Mouse (Mus musculus) stomach, embryonic 15.5 days (tissue): ENCODE results near the gene Gm9495. TPM values are rescaled to one million over a fixed set of nuclear protein-coding genes. Genes with fewer than 3 reads are reported as not detected.
"Not testable (repeated sequence)": the region's sequence is repeated elsewhere in the genome, so short reads cannot be mapped to it uniquely, and the experiment has no call there.

Source experiments
- ATAC-seq: fragments of 200-750 bp; cut with Nextera tagmentation; 2 replicates; pipeline ENCODE4 v1.8.0; 2017; ENCODE audit warnings: low read depth, moderate number of reproducible peaks, moderate TSS enrichment; ENCODE audit not compliant: insufficient read depth, low FRiP score
- H3K27ac ChIP-seq: fragments of 300-500 bp; sonication (generic); 2 replicates; pipeline ENCODE4 v1.5.1; 2015; ENCODE audit warnings: mild to moderate bottlenecking, inconsistent platforms
- H3K27me3 ChIP-seq: fragments of 300-500 bp; sonication (generic); replicated peaks from 2 replicates; pipeline ENCODE4 v1.6.1; 2015; ENCODE audit warnings: inconsistent platforms
- H3K36me3 ChIP-seq: fragments of 300-500 bp; sonication (generic); 2 replicates; pipeline ENCODE4 v1.6.1; 2015; ENCODE audit warnings: inconsistent platforms
- H3K4me1 ChIP-seq: fragments of 300-500 bp; sonication (generic); 2 replicates; pipeline ENCODE4 v1.6.1; 2015; ENCODE audit warnings: inconsistent platforms
- H3K4me2 ChIP-seq: fragments of 300-500 bp; sonication (generic); 2 replicates; pipeline ENCODE4 v1.6.1; 2015; ENCODE audit warnings: mild to moderate bottlenecking, inconsistent platforms
- H3K4me3 ChIP-seq: fragments of 300-500 bp; sonication (generic); replicated peaks from 2 replicates; pipeline ENCODE4 v1.5.1; 2015; ENCODE audit warnings: inconsistent platforms
- H3K9ac ChIP-seq: fragments of 300-500 bp; sonication (generic); 2 replicates; pipeline ENCODE4 v1.6.1; 2015; ENCODE audit warnings: inconsistent platforms
- H3K9me3 ChIP-seq: fragments of 300-500 bp; sonication (generic); 2 replicates; pipeline ENCODE4 v1.6.1; 2016; ENCODE audit warnings: inconsistent platforms
- WGBS: fragments of 180-500 bp; shearing (Covaris S2); methylation state at CpG from one replicate; pipeline ENCODE4 v1.1.7; 2015; 5-methylcytosine and 5-hydroxymethylcytosine counted together
- polyA plus RNA-seq: library from polyadenylated mRNA; unstranded; fragments of >200 nt; fragmentation: Nextera tagmentation; extraction: Ambion mirVana; gene quantifications from 2 replicates; pipeline ENCODE4 v1.2.1, GENCODE M21; 2015

Gene Gm9495
- not detected in 2 replicates for polyA plus RNA-seq

- 64% methylated on average over 2 of the region's 3 CpGs for WGBS
- H3K27me3 ChIP-seq, H3K9me3 ChIP-seq, H3K36me3 ChIP-seq, H3K4me1 ChIP-seq, H3K27ac ChIP-seq, H3K4me2 ChIP-seq, H3K4me3 ChIP-seq, H3K9ac ChIP-seq, ATAC-seq: not testable (repeated sequence)
Measured at GRCm38 (mm10) chr8:69453465-69453864, at the start of gene Gm9495. Gene Gm9495, minus strand, starts transcription at chr8:69453565.

- not testable (repeated sequence) for H3K27me3 ChIP-seq, H3K9me3 ChIP-seq, ATAC-seq, H3K36me3 ChIP-seq, H3K27ac ChIP-seq, H3K4me3 ChIP-seq, H3K9ac ChIP-seq, H3K4me1 ChIP-seq, H3K4me2 ChIP-seq
- 61% methylated on average over 3 of the region's 3 CpGs for WGBS
Measured at GRCm38 (mm10) chr8:69474946-69475345, 21.6 kb upstream of the Gm9495 start.

- not testable (repeated sequence) for H3K4me1 ChIP-seq, H3K4me2 ChIP-seq, H3K4me3 ChIP-seq, H3K27me3 ChIP-seq, H3K27ac ChIP-seq, H3K9ac ChIP-seq, ATAC-seq, H3K9me3 ChIP-seq, H3K36me3 ChIP-seq
- 75% methylated on average over 3 of the region's 3 CpGs for WGBS
Measured at GRCm38 (mm10) chr8:69420018-69420417, 33.3 kb downstream of the Gm9495 start.

GRCm38 (mm10) chr8:69414326-69414725, 39.0 kb downstream of the Gm9495 start:
- no peak overlapping the region for H3K4me2 ChIP-seq
- H3K36me3 ChIP-seq, result no peaks in the 10 kb centered on the region
- no peaks in the 10 kb centered on the region for H3K4me1 ChIP-seq
- H3K4me3 ChIP-seq, result no peak overlapping the region
- 78% methylated on average over 1 of the region's 1 CpGs for WGBS
- no peak for ATAC-seq
- H3K27ac ChIP-seq, result no peak overlapping the region
- H3K9me3 ChIP-seq, result no peaks in the 10 kb centered on the region
- no peak overlapping the region for H3K9ac ChIP-seq
- H3K27me3 ChIP-seq, result no peaks in the 10 kb centered on the region

GRCm38 (mm10) chr8:69404768-69405167, 48.6 kb downstream of the Gm9495 start:
- ATAC-seq, result no peak
- WGBS, result 68% methylated on average over 6 of the region's 6 CpGs

GRCm38 (mm10) chr8:69399956-69400443, 53.4 kb downstream of the Gm9495 start:
- H3K9ac ChIP-seq, result no peak overlapping the region
- WGBS, result 69% methylated on average over 4 of the region's 4 CpGs
- H3K27ac ChIP-seq, result no peak overlapping the region
- H3K4me1 ChIP-seq, result no peaks in the 10 kb centered on the region
- no peaks in the 10 kb centered on the region for H3K9me3 ChIP-seq
- peak overlapping the region; percentile 85 for H3K4me2 ChIP-seq
- no peak for ATAC-seq
- no peaks in the 10 kb centered on the region for H3K27me3 ChIP-seq
- H3K4me3 ChIP-seq, result peak overlapping the region; percentile 58
- H3K36me3 ChIP-seq, result no peaks in the 10 kb centered on the region

More at GRCm38 (mm10) chr8:69404768-69405167, 48.6 kb downstream of the Gm9495 start:
- no peak overlapping the region for H3K27ac ChIP-seq
- no peaks in the 10 kb centered on the region for H3K27me3 ChIP-seq
- H3K4me3 ChIP-seq, result no peak overlapping the region
- no peak overlapping the region for H3K9ac ChIP-seq
- H3K36me3 ChIP-seq, result no peaks in the 10 kb centered on the region
- no peaks in the 10 kb centered on the region for H3K9me3 ChIP-seq
- no peak overlapping the region for H3K4me2 ChIP-seq
- H3K4me1 ChIP-seq, result no peaks in the 10 kb centered on the region

- Histone ChIP-seq H3K4me2 (peak overlapping the region; percentile 85), H3K9ac (peak overlapping the region; percentile 39), H3K36me3 (no peaks in the 10 kb centered on the region), H3K27ac (peak overlapping the region; percentile 45; the same call in 1 of the 2 replicates), H3K4me3 (peak overlapping the region; percentile 58), H3K27me3 (no peaks in the 10 kb centered on the region), H3K4me1 (no peaks in the 10 kb centered on the region), H3K9me3 (no peaks in the 10 kb centered on the region)
- 13% methylated on average over 43 of the region's 43 CpGs for WGBS
- ATAC-seq, result peak; percentile 59
Measured at GRCm38 (mm10) chr8:69399181-69399955, 54.0 kb downstream of the Gm9495 start.

GRCm38 (mm10) chr8:69396196-69396595, 57.2 kb downstream of the Gm9495 start:
- H3K4me1 ChIP-seq, result no peaks in the 10 kb centered on the region
- no peak overlapping the region for H3K4me3 ChIP-seq
- no peak overlapping the region for H3K4me2 ChIP-seq
- H3K36me3 ChIP-seq, result peaks cover 3% of the 10 kb centered on the region; the same call in 1 of the 2 replicates
- H3K9me3 ChIP-seq, result no peaks in the 10 kb centered on the region
- ATAC-seq, result no peak
- no peak overlapping the region for H3K27ac ChIP-seq
- WGBS, result 63% methylated on average over 6 of the region's 6 CpGs
- H3K27me3 ChIP-seq, result no peaks in the 10 kb centered on the region
- H3K9ac ChIP-seq, result no peak overlapping the region

GRCm38 (mm10) chr8:69395050-69395789, 58.1 kb downstream of the Gm9495 start:
- H3K27ac ChIP-seq, result peak overlapping the region; percentile 96
- ATAC-seq, result peak; percentile 96
- WGBS, result under 1% methylated on average over 26 of the region's 26 CpGs

GRCm38 (mm10) chr8:69384361-69384760, 69.0 kb downstream of the Gm9495 start:
- no peak overlapping the region for H3K4me3 ChIP-seq
- no peaks in the 10 kb centered on the region for H3K4me1 ChIP-seq
- peaks cover 22% of the 10 kb centered on the region for H3K36me3 ChIP-seq
- H3K27ac ChIP-seq, result no peak overlapping the region
- no peaks in the 10 kb centered on the region for H3K27me3 ChIP-seq
- no peaks in the 10 kb centered on the region; the same call in 1 of the 2 replicates for H3K9me3 ChIP-seq
- H3K4me2 ChIP-seq, result no peak overlapping the region
- H3K9ac ChIP-seq, result no peak overlapping the region
- no peak for ATAC-seq
- WGBS, result 98% methylated on average over 6 of the region's 6 CpGs

More at GRCm38 (mm10) chr8:69395050-69395789, 58.1 kb downstream of the Gm9495 start:
- H3K36me3 ChIP-seq, result peaks cover 3% of the 10 kb centered on the region; the same call in 1 of the 2 replicates
- no peaks in the 10 kb centered on the region for H3K9me3 ChIP-seq
- no peaks in the 10 kb centered on the region for H3K27me3 ChIP-seq
- H3K4me3 ChIP-seq, result peak overlapping the region; percentile 78
- H3K4me2 ChIP-seq, result peak overlapping the region; percentile 67
- no peaks in the 10 kb centered on the region for H3K4me1 ChIP-seq
- H3K9ac ChIP-seq, result peak overlapping the region; percentile 89
